Mouse (Mus musculus) midbrain, embryonic 12.5 days (tissue): Measurements from ENCODE around the gene Fam205a1. TPM values are rescaled to one million over a fixed set of nuclear protein-coding genes. Genes with fewer than 3 reads are reported as not detected.
"Not testable (repeated sequence)": the region's sequence is repeated elsewhere in the genome, so short reads cannot be mapped to it uniquely, and the experiment has no call there.

ENCODE experiments used
- ATAC-seq: fragments of 200-750 bp; cut with Nextera tagmentation; 2 replicates; pipeline ENCODE4 v1.8.0; 2017; ENCODE audit warnings: low read depth, moderate TSS enrichment, moderate library complexity; ENCODE audit not compliant: low FRiP score
- H3K27ac ChIP-seq: fragments of 300-500 bp; sonication (generic); replicated peaks from 2 replicates; pipeline ENCODE4 v1.5.1; 2016; ENCODE audit warnings: mild to moderate bottlenecking
- H3K27me3 ChIP-seq: fragments of 300-500 bp; sonication (generic); 2 replicates; pipeline ENCODE4 v1.6.1; 2016; ENCODE audit warnings: mild to moderate bottlenecking
- H3K36me3 ChIP-seq: fragments of 300-500 bp; sonication (generic); 2 replicates; pipeline ENCODE4 v1.6.1; 2016
- H3K4me1 ChIP-seq: fragments of 300-500 bp; sonication (generic); 2 replicates; pipeline ENCODE4 v1.6.1; 2016
- H3K4me2 ChIP-seq: fragments of 300-500 bp; sonication (generic); replicated peaks from 2 replicates; pipeline ENCODE4 v1.6.1; 2016; ENCODE audit warnings: mild to moderate bottlenecking, moderate library complexity
- H3K4me3 ChIP-seq: fragments of 300-500 bp; sonication (generic); 2 replicates; pipeline ENCODE4 v1.5.1; 2016; ENCODE audit warnings: mild to moderate bottlenecking
- H3K9ac ChIP-seq: fragments of 300-500 bp; sonication (generic); replicated peaks from 2 replicates; pipeline ENCODE4 v1.6.1; 2016; ENCODE audit warnings: mild to moderate bottlenecking, moderate library complexity
- H3K9me3 ChIP-seq: fragments of 300-500 bp; sonication (generic); 2 replicates; pipeline ENCODE4 v1.6.1; 2016; ENCODE audit warnings: mild to moderate bottlenecking
- WGBS: fragments of 180-500 bp; shearing (Covaris S2); methylation state at CpG from one replicate; pipeline ENCODE4 v1.1.7; 2016; 5-methylcytosine and 5-hydroxymethylcytosine counted together
- polyA plus RNA-seq: library from polyadenylated mRNA; unstranded; fragments of >200 nt; fragmentation: Nextera tagmentation; extraction: Ambion mirVana; gene quantifications from 2 replicates; pipeline ENCODE4 v1.2.1, GENCODE M21; 2016

Fam205a1 gene
- polyA plus RNA-seq = 0.09 and 0.26 TPM in 2 replicates

DNA sequence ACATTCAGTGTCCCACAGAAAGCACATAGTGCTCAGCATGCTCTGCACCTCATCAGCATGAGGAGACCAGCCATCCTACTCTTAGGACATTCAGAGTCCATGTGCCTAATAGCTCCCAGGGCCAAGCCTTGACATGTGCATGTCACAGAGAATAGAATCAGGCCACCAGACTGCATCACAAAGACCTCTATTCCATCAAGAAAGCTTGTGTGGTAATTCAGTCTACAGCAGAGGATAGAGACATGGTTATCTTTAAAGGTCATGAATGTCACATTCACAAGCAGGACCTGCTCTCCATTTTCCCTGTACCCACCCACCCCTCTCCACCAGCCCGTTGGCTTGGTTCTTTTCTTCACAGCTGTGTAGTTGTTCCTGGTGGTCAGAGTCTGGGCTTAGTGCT is at the start of gene Fam205a1:
TSS of gene Fam205a1 (minus strand) at position 101 of the 400 bp plus-strand sequence.
- H3K9ac ChIP-seq, H3K27me3 ChIP-seq, H3K4me3 ChIP-seq, H3K36me3 ChIP-seq, ATAC-seq, H3K27ac ChIP-seq, H3K4me1 ChIP-seq, H3K9me3 ChIP-seq, H3K4me2 ChIP-seq: not testable (repeated sequence)
- 100% methylated on average over 1 of the region's 1 CpGs for WGBS

DNA sequence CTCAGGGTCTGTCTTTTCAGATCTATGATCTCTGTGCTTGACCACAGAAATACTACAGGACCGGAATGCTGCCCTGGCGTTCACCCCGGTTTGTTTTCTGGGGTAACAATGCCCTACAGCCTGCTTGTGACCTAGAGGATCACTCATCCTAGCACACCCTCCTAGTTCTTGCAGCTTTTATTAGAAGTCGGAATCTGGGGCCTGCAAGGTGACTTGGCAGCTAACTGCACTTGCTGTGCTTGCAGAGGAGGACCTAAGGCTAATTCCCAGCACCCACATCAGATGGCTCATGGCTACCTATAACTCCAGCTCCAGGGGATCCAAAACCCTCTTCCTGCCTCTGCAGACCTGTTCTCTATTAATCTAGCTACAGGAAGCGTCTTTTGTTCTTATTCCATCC is 49.0 kb upstream of the Fam205a1 start:
- H3K27ac ChIP-seq = no peak overlapping the region
- no peaks in the 10 kb centered on the region for H3K4me1 ChIP-seq
- no peak overlapping the region for H3K4me3 ChIP-seq
- H3K27me3 ChIP-seq = peaks cover 7% of the 10 kb centered on the region
- H3K9me3 ChIP-seq = no peaks in the 10 kb centered on the region
- no peak for ATAC-seq
- no peak overlapping the region for H3K4me2 ChIP-seq
- no peaks in the 10 kb centered on the region for H3K36me3 ChIP-seq
- WGBS = 95% methylated on average over 5 of the region's 5 CpGs
- H3K9ac ChIP-seq = no peak overlapping the region

DNA sequence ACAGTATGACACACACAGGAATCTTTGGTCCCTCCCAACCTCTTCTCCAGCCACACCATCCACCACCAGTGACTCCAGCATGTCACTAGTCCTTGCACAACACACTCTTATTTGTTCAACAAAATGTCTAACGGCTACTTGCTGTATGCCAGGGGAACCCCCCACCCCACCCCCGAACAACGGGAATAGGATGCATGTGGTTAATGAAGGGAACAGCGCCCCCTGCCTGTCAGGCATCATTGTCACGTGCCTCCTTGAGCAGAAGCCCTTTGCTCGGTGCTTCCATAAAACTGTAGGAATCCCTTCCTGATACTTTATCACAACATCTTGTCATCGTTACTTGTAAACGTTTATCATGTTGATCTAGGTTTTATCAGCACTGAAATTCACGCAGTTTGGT is 48.5 kb upstream of the Fam205a1 start:
- Histone ChIP-seq H3K36me3 (no peaks in the 10 kb centered on the region), H3K9me3 (no peaks in the 10 kb centered on the region), H3K27me3 (peaks cover 7% of the 10 kb centered on the region), H3K4me1 (no peaks in the 10 kb centered on the region), H3K4me2 (no peak overlapping the region), H3K9ac (no peak overlapping the region), H3K27ac (no peak overlapping the region), H3K4me3 (no peak overlapping the region)
- ATAC-seq = no peak
- 62% methylated on average over 9 of the region's 9 CpGs for WGBS

DNA sequence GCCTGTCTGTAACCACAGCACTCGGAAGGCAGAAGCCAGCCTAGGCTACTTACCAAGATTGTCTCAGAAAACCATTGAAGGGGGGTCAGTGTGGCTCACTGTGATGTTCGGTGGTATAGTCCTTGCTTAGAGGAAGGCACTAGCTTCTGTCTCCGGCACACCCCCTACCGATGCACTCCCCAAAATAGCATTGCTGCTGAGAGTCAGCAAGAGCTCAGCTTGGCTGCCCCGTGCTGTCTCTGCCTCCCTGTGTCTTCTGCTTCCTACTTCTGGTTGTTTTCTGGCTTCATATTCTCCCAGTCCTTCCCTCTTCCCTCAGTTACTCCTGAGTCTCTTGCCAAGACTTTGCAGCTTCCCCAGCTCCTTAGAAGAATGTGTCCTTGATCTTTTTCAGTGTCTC is 47.2 kb upstream of the Fam205a1 start:
- 72% methylated on average over 5 of the region's 5 CpGs for WGBS
- H3K4me3 ChIP-seq = no peak overlapping the region

DNA sequence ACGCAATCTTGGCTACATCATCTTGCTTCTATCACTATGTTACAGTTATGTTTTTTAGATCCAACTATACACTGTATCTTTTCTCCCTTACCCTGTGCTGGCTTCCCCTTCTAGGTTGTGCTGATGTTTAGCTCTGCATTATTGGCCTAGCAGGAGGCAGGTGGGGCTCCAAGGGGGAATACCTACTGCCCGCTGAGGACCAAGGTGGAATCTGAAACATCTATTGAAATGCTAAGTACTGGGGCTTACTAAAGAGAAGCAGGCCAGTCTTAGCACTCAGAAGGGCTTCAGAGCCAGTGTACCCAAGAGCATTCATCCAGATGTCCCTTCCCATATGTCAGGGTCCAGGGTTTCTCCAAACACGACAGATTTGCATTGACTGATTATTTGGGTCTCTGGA is 45.2 kb upstream of the Fam205a1 start:
- no peak for ATAC-seq

More for the DNA sequence above, 47.2 kb upstream of the Fam205a1 start:
- H3K27ac ChIP-seq = no peak overlapping the region
- H3K9ac ChIP-seq = no peak overlapping the region
- ATAC-seq = no peak
- peaks cover 7% of the 10 kb centered on the region for H3K27me3 ChIP-seq
- no peaks in the 10 kb centered on the region for H3K36me3 ChIP-seq
- H3K4me1 ChIP-seq = no peaks in the 10 kb centered on the region
- no peaks in the 10 kb centered on the region for H3K9me3 ChIP-seq
- H3K4me2 ChIP-seq = no peak overlapping the region

DNA sequence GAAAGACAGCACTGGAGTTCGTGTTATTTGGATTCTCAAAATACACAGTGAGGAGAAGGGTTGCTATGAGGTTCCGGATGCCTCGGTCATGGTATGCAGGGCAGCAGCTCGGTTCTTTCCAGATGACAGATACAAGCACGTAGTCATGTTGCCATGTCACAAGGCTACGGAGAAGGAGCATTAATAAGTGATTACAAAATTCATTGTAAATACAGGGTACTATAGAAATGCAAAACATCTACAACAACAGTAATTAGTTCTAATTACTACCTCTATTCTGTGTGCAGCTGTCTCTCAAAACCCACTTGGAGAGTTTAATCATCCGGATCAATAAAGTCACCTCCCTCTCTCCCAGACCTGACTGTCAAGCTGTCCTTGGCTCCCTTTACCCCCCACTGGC is 41.4 kb upstream of the Fam205a1 start:
- H3K9me3 ChIP-seq = no peaks in the 10 kb centered on the region
- no peak overlapping the region for H3K27ac ChIP-seq
- no peaks in the 10 kb centered on the region for H3K27me3 ChIP-seq
- ATAC-seq = no peak
- no peak overlapping the region for H3K9ac ChIP-seq
- no peak overlapping the region for H3K4me2 ChIP-seq
- H3K4me3 ChIP-seq = no peak overlapping the region
- no peaks in the 10 kb centered on the region for H3K36me3 ChIP-seq
- H3K4me1 ChIP-seq = no peaks in the 10 kb centered on the region
- WGBS = 61% methylated on average over 7 of the region's 7 CpGs

More for the DNA sequence above, 45.2 kb upstream of the Fam205a1 start:
- 41% methylated on average over 3 of the region's 3 CpGs for WGBS
- H3K4me2 ChIP-seq = no peak overlapping the region
- H3K27ac ChIP-seq = no peak overlapping the region
- no peak overlapping the region for H3K4me3 ChIP-seq
- H3K27me3 ChIP-seq = peaks cover 7% of the 10 kb centered on the region; the same call in 1 of the 2 replicates
- H3K9ac ChIP-seq = no peak overlapping the region
- H3K36me3 ChIP-seq = no peaks in the 10 kb centered on the region
- H3K9me3 ChIP-seq = no peaks in the 10 kb centered on the region
- no peaks in the 10 kb centered on the region for H3K4me1 ChIP-seq

DNA sequence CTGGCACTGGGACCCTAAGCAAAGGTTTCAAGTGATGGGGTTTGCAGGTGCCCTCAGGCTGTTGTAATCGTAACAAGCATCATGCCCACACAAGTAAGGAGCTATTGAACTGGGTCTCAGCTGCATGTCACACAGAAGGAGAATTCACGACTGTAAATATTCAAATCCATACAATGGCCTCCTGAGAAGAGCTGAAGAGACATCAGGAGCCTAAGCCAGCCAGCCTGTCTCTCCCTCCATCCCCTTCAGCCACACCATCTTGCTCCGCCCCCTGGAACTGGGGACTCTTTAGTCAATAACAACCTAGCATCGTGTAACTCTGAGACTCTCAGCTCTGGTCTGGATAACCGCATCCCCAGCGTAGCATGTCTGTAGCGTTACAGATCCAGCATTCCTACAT is 37.5 kb upstream of the Fam205a1 start:
- H3K27me3 ChIP-seq = no peaks in the 10 kb centered on the region
- no peak for ATAC-seq
- WGBS = 67% methylated on average over 7 of the region's 7 CpGs
- H3K4me1 ChIP-seq = no peaks in the 10 kb centered on the region
- no peak overlapping the region for H3K27ac ChIP-seq
- no peaks in the 10 kb centered on the region for H3K36me3 ChIP-seq
- H3K9me3 ChIP-seq = no peaks in the 10 kb centered on the region
- H3K9ac ChIP-seq = no peak overlapping the region
- no peak overlapping the region for H3K4me2 ChIP-seq
- H3K4me3 ChIP-seq = no peak overlapping the region

DNA sequence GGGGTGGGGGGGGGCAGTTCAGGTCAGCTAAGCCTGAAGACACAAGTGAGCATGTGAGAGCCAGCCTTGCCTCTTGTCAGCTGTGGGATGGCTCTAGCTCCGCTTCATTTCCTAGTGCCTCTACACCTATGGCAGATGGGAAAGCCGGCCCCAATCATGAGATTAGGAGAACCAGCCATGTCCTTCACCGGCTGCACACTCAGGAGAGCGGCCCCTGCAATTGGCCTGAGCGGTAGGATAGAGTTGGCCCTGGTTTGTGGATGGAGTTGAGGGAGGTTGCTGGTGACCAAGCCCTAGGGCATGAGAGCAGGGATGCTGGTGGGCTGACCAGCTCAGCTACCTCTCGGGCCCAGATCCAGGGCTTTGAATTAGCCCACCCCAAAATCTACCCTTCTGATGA is 35.1 kb upstream of the Fam205a1 start:
- H3K4me2 ChIP-seq = no peak overlapping the region
- H3K4me1 ChIP-seq = no peaks in the 10 kb centered on the region
- no peak overlapping the region for H3K9ac ChIP-seq
- H3K36me3 ChIP-seq = no peaks in the 10 kb centered on the region
- no peaks in the 10 kb centered on the region for H3K27me3 ChIP-seq
- no peak overlapping the region for H3K27ac ChIP-seq
- H3K9me3 ChIP-seq = no peaks in the 10 kb centered on the region
- 91% methylated on average over 6 of the region's 6 CpGs for WGBS
- no peak for ATAC-seq
- H3K4me3 ChIP-seq = no peak overlapping the region

DNA sequence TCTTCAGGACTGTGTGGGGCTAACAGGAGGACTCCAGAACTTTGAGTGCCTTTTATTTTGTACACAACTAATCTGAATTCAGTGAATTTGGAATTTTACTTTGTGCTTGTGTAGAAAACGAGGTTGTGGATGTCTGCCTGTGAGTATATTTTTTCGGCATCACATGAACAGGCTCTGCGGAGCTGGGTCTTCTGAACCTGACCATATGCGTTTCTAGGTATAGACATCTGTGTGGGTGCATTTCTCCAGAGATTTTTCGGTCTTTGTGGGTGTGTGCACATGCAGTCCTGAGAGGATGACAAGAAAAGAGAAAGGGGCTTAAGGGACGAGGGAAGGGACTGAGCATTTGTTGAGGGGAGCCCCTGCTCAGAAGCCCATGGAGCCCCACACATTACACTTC is 33.2 kb upstream of the Fam205a1 start:
- Histone ChIP-seq H3K9me3 (no peaks in the 10 kb centered on the region), H3K36me3 (no peaks in the 10 kb centered on the region), H3K4me3 (no peak overlapping the region), H3K4me2 (no peak overlapping the region), H3K4me1 (no peaks in the 10 kb centered on the region), H3K27ac (no peak overlapping the region), H3K9ac (no peak overlapping the region), H3K27me3 (no peaks in the 10 kb centered on the region)
- no peak for ATAC-seq
- WGBS = 93% methylated on average over 6 of the region's 6 CpGs

DNA sequence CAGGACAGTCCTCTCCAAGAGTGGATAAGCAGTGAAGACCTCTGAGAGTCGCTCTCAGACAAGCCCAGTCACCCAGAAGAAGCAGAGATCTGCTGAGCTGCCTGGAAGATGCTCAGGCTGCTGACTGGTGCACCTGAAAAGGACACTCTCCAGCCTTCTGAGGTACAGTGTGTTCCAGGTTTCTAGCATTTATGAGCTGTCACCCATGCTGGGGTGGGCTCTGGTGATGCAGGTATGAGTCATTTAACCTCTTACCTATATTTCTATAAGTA is 26.9 kb upstream of the Fam205a1 start:
- Histone ChIP-seq H3K9me3 (no peaks in the 10 kb centered on the region), H3K27ac (no peak overlapping the region), H3K4me2 (no peak overlapping the region), H3K27me3 (0 out of 2 replicates have a peak, but pooled peaks cover 4% of the 10 kb centered on the region), H3K4me3 (no peak overlapping the region), H3K36me3 (no peaks in the 10 kb centered on the region), H3K4me1 (no peaks in the 10 kb centered on the region), H3K9ac (no peak overlapping the region)
- no peak for ATAC-seq
- WGBS = 70% methylated on average over 1 of the region's 1 CpGs

DNA sequence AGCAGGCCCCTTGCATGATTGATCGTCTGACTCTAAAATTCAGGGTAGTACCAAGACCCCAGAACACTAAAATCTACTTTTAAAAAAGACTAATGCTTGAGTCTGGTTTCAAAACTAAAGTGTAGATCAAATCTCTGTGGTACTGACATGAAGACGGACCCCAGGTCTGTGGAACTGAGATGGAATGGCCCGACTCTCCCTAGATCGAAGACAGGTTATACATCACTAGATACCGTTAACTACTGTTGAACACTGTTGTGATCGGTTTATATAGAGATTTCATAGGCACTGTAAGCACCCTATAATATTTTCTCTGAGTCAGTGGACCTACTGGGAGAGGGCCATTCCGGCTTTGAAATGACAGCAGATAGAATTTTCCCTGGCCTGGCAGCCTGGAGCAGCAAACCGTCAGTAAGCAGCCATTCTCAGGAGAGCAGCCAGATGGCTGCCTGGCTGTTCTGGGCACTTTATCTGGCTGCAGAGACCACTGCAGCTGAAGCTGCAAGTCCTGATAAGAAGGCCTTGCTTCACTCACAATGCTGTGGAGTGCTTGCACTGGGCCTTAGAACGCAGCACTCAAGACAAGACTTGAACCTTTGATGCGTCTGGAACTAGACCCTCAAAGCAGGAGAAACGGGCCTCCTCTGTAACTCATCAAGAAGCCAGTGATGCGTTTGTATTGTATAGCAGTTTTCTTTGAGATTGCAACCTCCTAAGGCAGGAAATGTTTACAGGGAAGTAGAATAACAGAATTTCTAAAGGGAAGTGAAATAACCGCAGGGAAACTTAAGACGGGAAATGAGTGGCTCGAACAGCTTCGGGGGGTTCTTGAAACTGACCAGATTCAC is 26.4 kb upstream of the Fam205a1 start:
- H3K9me3 ChIP-seq = no peaks in the 10 kb centered on the region
- ATAC-seq = no peak
- no peaks in the 10 kb centered on the region for H3K36me3 ChIP-seq
- no peaks in the 10 kb centered on the region for H3K4me1 ChIP-seq
- H3K4me2 ChIP-seq = no peak overlapping the region
- 86% methylated on average over 16 of the region's 16 CpGs for WGBS
- H3K9ac ChIP-seq = no peak overlapping the region
- 0 out of 2 replicates have a peak, but pooled peaks cover 4% of the 10 kb centered on the region for H3K27me3 ChIP-seq
- no peak overlapping the region for H3K4me3 ChIP-seq
- H3K27ac ChIP-seq = no peak overlapping the region

DNA sequence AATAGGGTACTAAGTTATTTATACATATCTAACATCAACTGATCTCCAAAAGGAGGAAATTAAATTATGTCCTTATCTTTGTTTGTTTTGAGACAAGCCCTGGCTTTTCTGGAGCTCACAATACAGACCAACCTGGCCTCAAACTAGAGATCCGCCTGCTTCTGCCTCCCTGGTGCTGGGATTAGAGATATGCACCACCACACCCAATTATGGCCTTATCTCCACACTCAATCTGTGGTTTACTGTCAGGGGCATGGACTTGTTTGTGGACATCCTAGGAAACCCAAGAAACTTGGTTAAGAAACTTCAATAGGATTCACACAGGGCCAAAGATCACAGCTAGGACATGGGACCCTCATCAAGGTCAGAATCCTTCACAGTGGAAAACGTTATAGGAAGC is 24.0 kb upstream of the Fam205a1 start:
- H3K4me2 ChIP-seq = no peak overlapping the region
- H3K27me3 ChIP-seq = 0 out of 2 replicates have a peak, but pooled peaks cover 4% of the 10 kb centered on the region
- no peak overlapping the region for H3K27ac ChIP-seq
- no peak overlapping the region for H3K4me3 ChIP-seq
- H3K36me3 ChIP-seq = no peaks in the 10 kb centered on the region
- 82% methylated on average over 2 of the region's 2 CpGs for WGBS
- H3K4me1 ChIP-seq = no peaks in the 10 kb centered on the region
- ATAC-seq = no peak
- H3K9ac ChIP-seq = no peak overlapping the region
- no peaks in the 10 kb centered on the region for H3K9me3 ChIP-seq
